Mouse (Mus musculus) embryonic fibroblast, embryonic 13.5 days (primary cell): ENCODE results near the gene Tarm1. TPM values are rescaled to one million over a fixed set of nuclear protein-coding genes. Genes with fewer than 3 reads are reported as not detected.

Experiments
- H3K27ac ChIP-seq: 2 replicates; pipeline ENCODE4 v1.5.1; 2012; ENCODE audit warnings: low read length, control low read depth, inconsistent platforms; ENCODE audit not compliant: insufficient read depth
- H3K4me1 ChIP-seq: 2 replicates; pipeline ENCODE4 v1.6.1; 2011; ENCODE audit warnings: low read length; ENCODE audit not compliant: control insufficient read depth, insufficient read depth
- H3K4me3 ChIP-seq: 2 replicates; pipeline ENCODE4 v1.5.1; 2011; ENCODE audit warnings: mild to moderate bottlenecking, control low read depth, low read length; ENCODE audit not compliant: insufficient read depth
- CTCF ChIP-seq: IDR thresholded peaks from 2 replicates; pipeline ENCODE4 v1.5.1; 2011; ENCODE audit warnings: mild to moderate bottlenecking, control low read depth, low read length, moderate library complexity, borderline replicate concordance; ENCODE audit not compliant: insufficient read depth
- POLR2A ChIP-seq: IDR thresholded peaks from 2 replicates; pipeline ENCODE4 v1.6.1; 2011; ENCODE audit warnings: low read depth, mild to moderate bottlenecking, control low read depth, low read length, moderate library complexity
- polyA plus RNA-seq: library from polyadenylated mRNA; stranded (reverse); fragments of >200 nt; gene quantifications from 2 replicates; pipeline ENCODE4 v1.2.4, GENCODE M21; 2011; ENCODE audit warnings: low read depth; ENCODE audit not compliant: missing spikeins, insufficient read length

Gene Tarm1
- polyA plus RNA-seq, 1 experiment, result not detected

- no peak for TF ChIP-seq POLR2A
- no peak; the same call in 1 of the 2 replicates for TF ChIP-seq CTCF
- peaks cover 13% of the 10 kb centered on the region for H3K4me1 ChIP-seq
- H3K27ac ChIP-seq, result peak overlapping the region; percentile 92
- no peak overlapping the region for H3K4me3 ChIP-seq
These were observed 44.6 kb downstream of the Tarm1 start for GRCm38 (mm10) chr7:3457841-3458217.

GRCm38 (mm10) chr7:3457111-3457840, 45.1 kb downstream of the Tarm1 start:
- Histone ChIP-seq H3K27ac (peak overlapping the region; percentile 92), H3K4me3 (no peak overlapping the region), H3K4me1 (peaks cover 11% of the 10 kb centered on the region)
- TF ChIP-seq CTCF, result no peak
- TF ChIP-seq POLR2A, result no peak

GRCm38 (mm10) chr7:3453486-3454183, 48.8 kb downstream of the Tarm1 start:
- no peak overlapping the region for H3K4me3 ChIP-seq
- no peak for TF ChIP-seq CTCF
- no peak for TF ChIP-seq POLR2A
- no peak overlapping the region for H3K27ac ChIP-seq
- H3K4me1 ChIP-seq, result peaks cover 26% of the 10 kb centered on the region

- Histone ChIP-seq H3K4me1 (peaks cover 26% of the 10 kb centered on the region), H3K27ac (no peak overlapping the region), H3K4me3 (no peak overlapping the region)
- TF ChIP-seq CTCF, result no peak
- TF ChIP-seq POLR2A, result no peak
These were observed 49.5 kb downstream of the Tarm1 start for GRCm38 (mm10) chr7:3452821-3453485.

- peak overlapping the region; percentile 59 for H3K27ac ChIP-seq
- peaks cover 22% of the 10 kb centered on the region for H3K4me1 ChIP-seq
- TF ChIP-seq POLR2A (no peak), CTCF (no peak)
- H3K4me3 ChIP-seq, result no peak overlapping the region
These were observed 51.3 kb downstream of the Tarm1 start for GRCm38 (mm10) chr7:3451161-3451560.

- Histone ChIP-seq H3K4me1 (peaks cover 25% of the 10 kb centered on the region), H3K4me3 (no peak overlapping the region), H3K27ac (peak overlapping the region; percentile 59)
- TF ChIP-seq CTCF (no peak), POLR2A (no peak)
These were observed 51.8 kb downstream of the Tarm1 start for GRCm38 (mm10) chr7:3450671-3451070.

- Histone ChIP-seq H3K27ac (no peak overlapping the region), H3K4me3 (no peak overlapping the region), H3K4me1 (peaks cover 25% of the 10 kb centered on the region)
- TF ChIP-seq POLR2A (no peak), CTCF (peak; percentile 53)
These were observed 53.5 kb downstream of the Tarm1 start for GRCm38 (mm10) chr7:3448737-3449454.

- TF ChIP-seq CTCF (no peak), POLR2A (no peak)
- peak overlapping the region; percentile 95 for H3K27ac ChIP-seq
- peaks cover 25% of the 10 kb centered on the region for H3K4me1 ChIP-seq
- H3K4me3 ChIP-seq, result no peak overlapping the region
These were observed 55.4 kb downstream of the Tarm1 start for GRCm38 (mm10) chr7:3447026-3447425.

GRCm38 (mm10) chr7:3446584-3446983, 55.8 kb downstream of the Tarm1 start:
- Histone ChIP-seq H3K27ac (peak overlapping the region; percentile 95), H3K4me3 (no peak overlapping the region), H3K4me1 (peaks cover 22% of the 10 kb centered on the region)
- no peak for TF ChIP-seq POLR2A
- no peak for TF ChIP-seq CTCF
